Mouse (Mus musculus) neural tube, embryonic 11.5 days (tissue): ENCODE data around the gene Cnga1. TPM values are rescaled to one million over a fixed set of nuclear protein-coding genes. Genes with fewer than 3 reads are reported as not detected.
"Not testable (repeated sequence)": the region's sequence is repeated elsewhere in the genome, so short reads cannot be mapped to it uniquely, and the experiment has no call there.

Source experiments
- ATAC-seq: fragments of 200-750 bp; cut with Nextera tagmentation; 2 replicates; pipeline ENCODE4 v1.8.0; 2017; ENCODE audit warnings: moderate number of reproducible peaks, mild to moderate bottlenecking, moderate TSS enrichment, moderate library complexity; ENCODE audit not compliant: insufficient read depth, low FRiP score, low TSS enrichment
- DNase-seq: peaks from one replicate; pipeline ENCODE4 v3.0.0-alpha.2; 2015; ENCODE audit warnings: low spot score
- H3K27ac ChIP-seq: fragments of 300-500 bp; sonication (generic); 2 replicates; pipeline ENCODE4 v1.5.1; 2014; ENCODE audit warnings: low read depth, mild to moderate bottlenecking, low read length
- H3K27me3 ChIP-seq: fragments of 300-500 bp; sonication (generic); 2 replicates; pipeline ENCODE4 v1.6.1; 2014; ENCODE audit warnings: mild to moderate bottlenecking, low read length, mixed read lengths; ENCODE audit not compliant: control insufficient read depth, insufficient read depth
- H3K36me3 ChIP-seq: fragments of 300-500 bp; sonication (generic); 2 replicates; pipeline ENCODE4 v1.6.1; 2014; ENCODE audit warnings: mild to moderate bottlenecking, low read length, moderate library complexity, mixed read lengths; ENCODE audit not compliant: control insufficient read depth, insufficient read depth
- H3K4me1 ChIP-seq: fragments of 300-500 bp; sonication (generic); 2 replicates; pipeline ENCODE4 v1.6.1; 2014; ENCODE audit warnings: low read length, mixed read lengths; ENCODE audit not compliant: control insufficient read depth, insufficient read depth
- H3K4me2 ChIP-seq: fragments of 300-500 bp; sonication (generic); 2 replicates; pipeline ENCODE4 v1.6.1; 2014; ENCODE audit warnings: low read depth, mild to moderate bottlenecking, moderate library complexity
- H3K4me3 ChIP-seq: fragments of 300-500 bp; sonication (generic); 2 replicates; pipeline ENCODE4 v1.5.1; 2014; ENCODE audit warnings: low read depth, low read length
- H3K9ac ChIP-seq: fragments of 300-500 bp; sonication (generic); 2 replicates; pipeline ENCODE4 v1.6.1; 2014; ENCODE audit warnings: mild to moderate bottlenecking, low read length
- H3K9me3 ChIP-seq: fragments of 300-500 bp; sonication (generic); 2 replicates; pipeline ENCODE4 v1.6.1; 2016; ENCODE audit warnings: low read length; ENCODE audit not compliant: control insufficient read depth
- WGBS: fragments of 180-500 bp; shearing (Covaris S2); extraction: QIAGEN DNeasy Blood & Tissue Kit; methylation state at CpG from one replicate; pipeline ENCODE4 v1.1.7; 2014; 5-methylcytosine and 5-hydroxymethylcytosine counted together
- polyA plus RNA-seq: library from polyadenylated mRNA; unstranded; fragments of >200 nt; fragmentation: Nextera tagmentation; extraction: Ambion mirVana; gene quantifications from 2 replicates; pipeline ENCODE4 v1.2.1, GENCODE M21; 2014

Gene Cnga1
- polyA plus RNA-seq, 1 experiment from 2014 or later: not detected

GRCm38 (mm10) chr5:72621022-72621421 lies 23.1 kb downstream of the Cnga1 start:
- Histone ChIP-seq H3K4me3 (no peak overlapping the region), H3K36me3 (no peaks in the 10 kb centered on the region), H3K4me2 (no peak overlapping the region), H3K27ac (no peak overlapping the region), H3K9me3 (no peaks in the 10 kb centered on the region), H3K27me3 (no peaks in the 10 kb centered on the region), H3K4me1 (no peaks in the 10 kb centered on the region), H3K9ac (no peak overlapping the region)
- no peak for ATAC-seq
- WGBS: 88% methylated on average over 1 of the region's 1 CpGs
- no peak for DNase-seq

- Histone ChIP-seq H3K36me3 (no peaks in the 10 kb centered on the region), H3K4me1 (no peaks in the 10 kb centered on the region), H3K9ac (no peak overlapping the region), H3K4me2 (no peak overlapping the region), H3K27ac (no peak overlapping the region), H3K27me3 (no peaks in the 10 kb centered on the region), H3K9me3 (no peaks in the 10 kb centered on the region), H3K4me3 (no peak overlapping the region)
- 84% methylated on average over 4 of the region's 4 CpGs for WGBS
- no peak for DNase-seq
- no peak for ATAC-seq
These were observed 26.7 kb downstream of the Cnga1 start for GRCm38 (mm10) chr5:72617413-72617812.

GRCm38 (mm10) chr5:72603138-72603537 lies 40.9 kb downstream of the Cnga1 start:
- ATAC-seq (no peak), DNase-seq (no peak)
- H3K9me3 ChIP-seq: no peaks in the 10 kb centered on the region
- H3K4me3 ChIP-seq: no peak overlapping the region
- no peaks in the 10 kb centered on the region for H3K4me1 ChIP-seq
- 90% methylated on average over 4 of the region's 4 CpGs for WGBS
- H3K36me3 ChIP-seq: no peaks in the 10 kb centered on the region
- no peak overlapping the region for H3K9ac ChIP-seq
- no peak overlapping the region for H3K4me2 ChIP-seq
- no peaks in the 10 kb centered on the region for H3K27me3 ChIP-seq
- no peak overlapping the region for H3K27ac ChIP-seq

DNA sequence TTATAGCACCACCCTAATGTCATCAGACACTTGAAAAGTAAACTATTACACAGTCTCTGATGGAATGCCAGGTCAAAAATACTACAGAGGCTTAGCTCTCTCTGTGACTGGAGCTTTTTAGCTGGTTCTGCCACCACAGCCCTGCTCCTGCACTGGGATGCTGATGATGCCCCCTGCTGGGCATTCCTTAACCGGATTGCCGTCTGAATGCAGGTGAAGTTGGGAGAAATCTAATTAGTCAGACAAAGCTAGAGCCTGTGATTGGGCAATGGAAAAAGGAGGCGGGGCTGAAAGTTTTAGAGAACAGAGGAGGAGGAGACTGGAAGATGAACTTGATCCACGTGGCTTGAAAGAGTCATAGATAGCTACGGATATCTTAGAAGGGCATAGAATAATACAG lies 43.1 kb downstream of the Cnga1 start:
- ATAC-seq: no peak
- H3K9me3 ChIP-seq: no peaks in the 10 kb centered on the region
- DNase-seq: peak; percentile 43
- H3K4me1 ChIP-seq: no peaks in the 10 kb centered on the region
- 14% methylated on average over 5 of the region's 5 CpGs for WGBS
- no peaks in the 10 kb centered on the region for H3K36me3 ChIP-seq
- no peak overlapping the region for H3K4me3 ChIP-seq
- H3K9ac ChIP-seq: no peak overlapping the region
- H3K27ac ChIP-seq: no peak overlapping the region
- no peak overlapping the region for H3K4me2 ChIP-seq
- H3K27me3 ChIP-seq: no peaks in the 10 kb centered on the region

DNA sequence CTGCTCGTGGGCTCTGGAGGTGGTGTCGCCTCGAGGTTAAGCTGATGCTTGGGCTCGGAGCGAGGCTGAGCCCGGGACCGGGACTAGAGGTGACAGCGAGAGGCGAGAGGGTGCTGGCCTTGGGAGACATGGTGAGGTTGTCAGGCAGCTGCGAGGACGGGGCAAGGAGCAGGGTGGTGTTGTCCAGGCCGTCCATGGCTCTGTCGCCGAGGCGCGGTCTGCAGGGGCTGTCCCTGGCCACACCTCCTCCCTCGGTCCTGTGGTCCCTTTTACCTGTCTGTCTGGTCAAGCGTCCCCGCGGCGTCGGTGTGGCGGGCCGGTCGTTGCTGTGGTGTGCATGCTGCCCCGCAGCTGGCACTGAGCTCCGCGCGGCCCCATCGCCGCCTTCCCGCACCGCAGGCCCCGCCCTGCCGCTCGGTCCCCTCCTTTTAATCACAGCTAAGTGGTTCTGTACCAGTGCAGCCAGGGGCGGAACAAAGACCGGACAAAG lies 56.8 kb downstream of the Cnga1 start, which contains the start of gene Gm5868:
Gene Gm5868 (minus strand): TSS at position 360 of the 490 bp plus-strand sequence.
- 5% methylated on average over 38 of the region's 38 CpGs for WGBS
- H3K36me3 ChIP-seq: no peaks in the 10 kb centered on the region
- peak; percentile 40 for DNase-seq
- H3K4me3 ChIP-seq: peak within 1 kb of the TSS; percentile 31
- no peak within 1 kb of the TSS for H3K27ac ChIP-seq
- peak within 1 kb of the TSS; percentile 26; the same call in 1 of the 2 replicates for H3K9ac ChIP-seq
- ATAC-seq: peak; percentile 71
- no peaks in the 10 kb centered on the region for H3K9me3 ChIP-seq
- H3K4me2 ChIP-seq: peak within 1 kb of the TSS; percentile 52
- no peaks in the 10 kb centered on the region for H3K4me1 ChIP-seq
- peaks cover 2% of the 10 kb centered on the region; the same call in 1 of the 2 replicates for H3K27me3 ChIP-seq

DNA sequence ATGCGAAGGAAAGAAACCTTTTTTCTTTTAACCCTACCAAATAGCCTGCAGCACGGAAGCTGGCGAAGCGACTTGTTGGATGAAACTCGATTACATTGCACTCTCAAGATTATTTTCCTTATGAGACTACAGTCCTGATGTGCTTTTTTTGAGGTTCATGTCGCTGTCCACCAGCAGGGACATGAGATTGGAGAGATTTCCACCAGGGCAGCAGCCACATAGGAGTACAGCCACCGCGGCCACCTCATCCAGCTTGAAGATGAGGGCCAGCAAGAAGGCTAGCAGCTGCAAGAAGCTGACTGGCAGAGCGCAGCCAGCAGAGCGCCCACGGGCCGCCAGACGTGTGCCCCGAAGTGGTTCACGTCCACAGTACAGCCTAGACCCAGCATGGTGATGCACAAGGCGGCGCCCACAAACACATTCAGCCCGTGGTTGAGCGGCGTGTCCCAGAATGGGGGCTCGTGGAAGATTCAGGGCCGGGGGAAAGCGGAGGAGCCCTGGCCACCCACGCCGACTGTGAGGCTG lies 57.3 kb downstream of the Cnga1 start:
- not testable (repeated sequence) for H3K27ac ChIP-seq, H3K36me3 ChIP-seq, H3K4me1 ChIP-seq, H3K27me3 ChIP-seq, H3K9me3 ChIP-seq
- ATAC-seq: peak; percentile 54; the same call in 1 of the 2 replicates
- peak; percentile 15 for DNase-seq
- Histone ChIP-seq H3K9ac (peak overlapping the region; percentile 26; the same call in 1 of the 2 replicates), H3K4me3 (peak overlapping the region; percentile 31), H3K4me2 (peak overlapping the region; percentile 52)
- WGBS: 38% methylated on average over 25 of the region's 25 CpGs

- DNase-seq, H3K36me3 ChIP-seq, H3K27me3 ChIP-seq, H3K4me2 ChIP-seq, H3K4me3 ChIP-seq, H3K9ac ChIP-seq, H3K4me1 ChIP-seq, H3K27ac ChIP-seq, ATAC-seq, H3K9me3 ChIP-seq: not testable (repeated sequence)
- WGBS: 50% methylated on average over 7 of the region's 7 CpGs
These were observed 58.0 kb downstream of the Cnga1 start for GRCm38 (mm10) chr5:72586122-72586521.

DNA sequence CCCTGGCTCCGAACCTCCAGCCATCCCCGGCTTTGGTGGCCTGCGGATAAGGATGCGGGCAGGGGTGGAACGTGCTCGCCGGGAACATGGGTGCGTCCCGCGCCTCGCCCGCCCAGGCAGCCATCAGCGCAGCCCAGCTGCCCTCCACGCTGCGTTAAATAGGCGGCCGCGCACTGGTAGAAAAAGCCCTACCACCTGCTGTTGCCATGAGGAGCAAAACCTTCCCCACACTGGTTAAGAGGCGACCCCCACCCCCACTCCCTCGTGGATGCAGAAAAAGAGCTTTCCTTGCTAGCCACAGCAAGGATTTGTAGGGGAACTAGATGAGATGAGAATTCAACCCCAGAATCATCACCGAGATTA lies 63.1 kb downstream of the Cnga1 start, which contains the start of gene Zar1:
Gene Zar1 (minus strand): TSS at position 285 of the 363 bp plus-strand sequence.
- not testable (repeated sequence) for H3K9me3 ChIP-seq, H3K36me3 ChIP-seq, H3K27me3 ChIP-seq, H3K27ac ChIP-seq, H3K4me1 ChIP-seq
- Histone ChIP-seq H3K9ac (peak within 1 kb of the TSS; percentile 47), H3K4me2 (peak within 1 kb of the TSS; percentile 72), H3K4me3 (peak within 1 kb of the TSS; percentile 40)
- DNase-seq (peak; percentile 28), ATAC-seq (peak; percentile 51)
- WGBS: 10% methylated on average over 10 of the region's 21 CpGs
